Mouse (Mus musculus) kidney, adult 2 months (tissue): ENCODE results near the gene Fam168b.

Experiments used
- CTCF ChIP-seq: fragments of 200-500 bp; conservative IDR thresholded peaks from 2 replicates; pipeline ENCODE4 v1.5.1; 2011; ENCODE audit warnings: low read depth, mild to moderate bottlenecking, control low read depth, low read length, moderate library complexity, mixed read lengths; ENCODE audit not compliant: insufficient read depth, insufficient read length
- POLR2A ChIP-seq: fragments of 200-500 bp; IDR thresholded peaks from one replicate; pipeline ENCODE4 v1.6.1; 2011; ENCODE audit warnings: low read depth, low read length, control low read depth

GRCm38 (mm10) chr1:34867574-34867955, 24.7 kb upstream of the Fam168b start:
- no peak for TF ChIP-seq CTCF
- TF ChIP-seq POLR2A = no peak
